Mouse (Mus musculus) brain, embryonic 14.5 days (tissue): ENCODE data around the gene Enpp6.

Experiments
- CTCF ChIP-seq: fragments of 200-500 bp; IDR thresholded peaks from 2 replicates; pipeline ENCODE4 v1.5.1; 2012; ENCODE audit warnings: inconsistent platforms, mild to moderate bottlenecking, moderate library complexity, borderline replicate concordance; ENCODE audit not compliant: insufficient read depth, insufficient read length; ENCODE audit errors: extremely low read depth
- POLR2A ChIP-seq: fragments of 200-500 bp; IDR thresholded peaks from 2 replicates; pipeline ENCODE4 v1.6.1; 2012; ENCODE audit warnings: mild to moderate bottlenecking, inconsistent platforms, borderline replicate concordance; ENCODE audit not compliant: poor library complexity, insufficient read depth, insufficient read length, severe bottlenecking; ENCODE audit errors: extremely low read depth

DNA sequence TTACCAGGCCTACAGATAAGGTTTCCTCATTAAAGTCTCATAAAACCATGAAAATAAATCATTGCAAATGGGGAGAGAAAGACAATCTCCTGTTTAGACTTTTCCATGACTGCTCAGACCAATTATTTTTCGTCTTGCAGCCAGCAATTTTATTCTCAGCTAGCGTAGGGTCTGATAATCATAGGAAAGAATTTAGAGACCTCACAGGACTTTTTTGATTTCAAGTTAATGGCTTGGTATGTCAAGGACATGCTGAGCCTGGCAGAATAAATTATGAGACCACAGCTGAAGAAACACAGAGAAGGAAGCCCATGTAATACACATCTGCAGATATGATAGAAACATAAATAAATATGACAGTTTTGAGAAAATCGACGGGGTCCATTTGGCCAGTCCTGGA, 130.6 kb downstream of the Enpp6 start:
- TF ChIP-seq CTCF = no peak
- no peak for TF ChIP-seq POLR2A
